Mouse (Mus musculus) cerebellum, adult 8-10 months (tissue): ENCODE data around the gene Gm20388.
A peak's percentile ranks its signal among the peaks of the same experiment; 100 is the strongest.

Source experiments
- DNase-seq: peaks from one replicate; pipeline ENCODE4 v3.0.0; 2022

Gene Gm20388

GRCm38 (mm10) chr8:123766516-123766915, 3855.9 kb downstream of the Gm20388 start:
- DNase-seq = no peak

- DNase-seq = no peak
Measured at GRCm38 (mm10) chr8:123767874-123768273, 3857.2 kb downstream of the Gm20388 start.

- DNase-seq = peak; percentile 54
Measured at GRCm38 (mm10) chr8:123768492-123769356, 3858.1 kb downstream of the Gm20388 start.

- DNase-seq = no peak
Measured at GRCm38 (mm10) chr8:123773468-123773867, 3862.8 kb downstream of the Gm20388 start.

GRCm38 (mm10) chr8:123774491-123774890, 3863.8 kb downstream of the Gm20388 start:
- DNase-seq = no peak

GRCm38 (mm10) chr8:123777319-123777718, 3866.7 kb downstream of the Gm20388 start:
- DNase-seq = peak; percentile 22

- no peak for DNase-seq
Measured at GRCm38 (mm10) chr8:123780471-123780870, 3869.8 kb downstream of the Gm20388 start.

- no peak for DNase-seq
Measured at GRCm38 (mm10) chr8:123781256-123781655, 3870.6 kb downstream of the Gm20388 start.

- DNase-seq = peak; percentile 83
Measured at GRCm38 (mm10) chr8:123783525-123784249, 3873.0 kb downstream of the Gm20388 start.

GRCm38 (mm10) chr8:123786166-123786565, 3875.5 kb downstream of the Gm20388 start:
- peak; percentile 32 for DNase-seq

- no peak for DNase-seq
Measured at GRCm38 (mm10) chr8:123786644-123787043, 3876.0 kb downstream of the Gm20388 start.

GRCm38 (mm10) chr8:123787254-123787897, 3876.7 kb downstream of the Gm20388 start:
- DNase-seq = peak; percentile 31

- peak; percentile 86 for DNase-seq
Measured at GRCm38 (mm10) chr8:123788416-123789170, 3878.0 kb downstream of the Gm20388 start.

GRCm38 (mm10) chr8:123789461-123789860, 3878.8 kb downstream of the Gm20388 start:
- DNase-seq = peak; percentile 41

- peak; percentile 94 for DNase-seq
Measured at GRCm38 (mm10) chr8:123789970-123790369, 3879.3 kb downstream of the Gm20388 start.

- no peak for DNase-seq
Measured at GRCm38 (mm10) chr8:123791101-123791844, 3880.6 kb downstream of the Gm20388 start.

- DNase-seq = no peak
Measured at GRCm38 (mm10) chr8:123791845-123792225, 3881.2 kb downstream of the Gm20388 start.

GRCm38 (mm10) chr8:123793900-123794299, 3883.3 kb downstream of the Gm20388 start:
- DNase-seq = no peak

- DNase-seq = no peak
Measured at GRCm38 (mm10) chr8:123794766-123795165, 3884.1 kb downstream of the Gm20388 start.

GRCm38 (mm10) chr8:123796758-123797157, 3886.1 kb downstream of the Gm20388 start:
- DNase-seq = no peak

GRCm38 (mm10) chr8:123797928-123798327, 3887.3 kb downstream of the Gm20388 start:
- DNase-seq = no peak

- DNase-seq = no peak
Measured at GRCm38 (mm10) chr8:123799434-123799833, 3888.8 kb downstream of the Gm20388 start.
